ENCODE assay signal across 33 mouse cellular contexts in genomic region chr13:118779161-118779560, GRCm38 (mm10).
"Had no signal": no experiment of that assay in that cellular context is flagged by ENCODE, and none has a peak within 500 bp of the region (broad histone marks: within the 10 kb centered on the region; RNA-seq: fewer than 3 reads in every experiment).

No protein-coding gene starts in this region.

- DNase-seq: left cerebral cortex, postnatal 4 days; liver; liver, embryonic 13.5 days; liver, postnatal 0 days; lung, adult 18-20 months; lung, adult 2 months; lung, embryonic 14.5 days; lung, postnatal 10 days; lung, postnatal 14 days; lung, postnatal 36 days; lung, postnatal 4 days; midbrain, embryonic 14.5 days had no signal

- H3K4me2 ChIP-seq: limb, embryonic 12.5 days; limb, embryonic 13.5 days; limb, embryonic 15.5 days; liver, embryonic 11.5 days; liver, embryonic 12.5 days; liver, embryonic 13.5 days; liver, embryonic 15.5 days; lung, embryonic 14.5 days; lung, embryonic 15.5 days; midbrain, embryonic 11.5 days; midbrain, embryonic 12.5 days; midbrain, embryonic 13.5 days; midbrain, embryonic 15.5 days; neural tube, embryonic 12.5 days; neural tube, embryonic 13.5 days had no signal

- H3K9me3 ChIP-seq: limb, embryonic 10.5 days; limb, embryonic 12.5 days; limb, embryonic 13.5 days; limb, embryonic 15.5 days; liver, embryonic 12.5 days; liver, embryonic 13.5 days; liver, embryonic 15.5 days; lung, embryonic 15.5 days; megakaryocyte, embryonic 14.5 days; midbrain, embryonic 10.5 days; midbrain, embryonic 12.5 days; midbrain, embryonic 13.5 days; midbrain, embryonic 15.5 days; neural tube, embryonic 12.5 days; neural tube, embryonic 13.5 days had no signal

- ATAC-seq: liver, embryonic 12.5 days; liver, postnatal 0 days; lung, postnatal 0 days; midbrain, embryonic 13.5 days; midbrain, embryonic 15.5 days; midbrain, embryonic 16.5 days had no signal

- H3K4me1 ChIP-seq: limb, embryonic 12.5 days; limb, embryonic 15.5 days; liver, embryonic 12.5 days; liver, embryonic 13.5 days; liver, embryonic 15.5 days; lung, embryonic 15.5 days; megakaryocyte, embryonic 14.5 days; midbrain, embryonic 10.5 days; midbrain, embryonic 12.5 days; midbrain, embryonic 13.5 days; midbrain, embryonic 15.5 days; neural tube, embryonic 12.5 days; neural tube, embryonic 13.5 days had no signal

- H3K27me3 ChIP-seq: limb, embryonic 12.5 days; limb, embryonic 13.5 days; limb, embryonic 15.5 days; liver, embryonic 12.5 days; liver, embryonic 13.5 days; liver, embryonic 15.5 days; lung, embryonic 15.5 days; megakaryocyte, embryonic 14.5 days; midbrain, embryonic 12.5 days; midbrain, embryonic 13.5 days; midbrain, embryonic 15.5 days; neural tube, embryonic 12.5 days; neural tube, embryonic 13.5 days had no signal

- H3K36me3 ChIP-seq: limb, embryonic 12.5 days; limb, embryonic 13.5 days; limb, embryonic 15.5 days; liver, embryonic 12.5 days; liver, embryonic 13.5 days; liver, embryonic 15.5 days; lung, embryonic 15.5 days; midbrain, embryonic 10.5 days; midbrain, embryonic 12.5 days; midbrain, embryonic 13.5 days; midbrain, embryonic 15.5 days; neural tube, embryonic 12.5 days; neural tube, embryonic 13.5 days had no signal

- H3K9ac ChIP-seq: limb, embryonic 12.5 days; limb, embryonic 13.5 days; limb, embryonic 15.5 days; liver, embryonic 12.5 days; liver, embryonic 13.5 days; liver, embryonic 14.5 days; liver, embryonic 15.5 days; liver, postnatal 0 days; lung, embryonic 14.5 days; lung, embryonic 15.5 days; midbrain, embryonic 12.5 days; midbrain, embryonic 13.5 days; midbrain, embryonic 15.5 days; neural tube, embryonic 12.5 days; neural tube, embryonic 13.5 days had no signal

- H3K27ac ChIP-seq: limb, embryonic 10.5 days; limb, embryonic 12.5 days; limb, embryonic 13.5 days; limb, embryonic 15.5 days; liver, embryonic 12.5 days; liver, embryonic 13.5 days; liver, embryonic 14.5 days; liver, embryonic 15.5 days; lung, embryonic 15.5 days; macrophage; midbrain, embryonic 10.5 days; midbrain, embryonic 12.5 days; midbrain, embryonic 13.5 days; midbrain, embryonic 15.5 days; neural tube, embryonic 12.5 days; neural tube, embryonic 13.5 days had no signal

- H3K4me3 ChIP-seq: limb, embryonic 10.5 days; limb, embryonic 12.5 days; limb, embryonic 13.5 days; limb, embryonic 15.5 days; liver, embryonic 12.5 days; liver, embryonic 13.5 days; liver, embryonic 15.5 days; lung, embryonic 15.5 days; megakaryocyte, embryonic 14.5 days; midbrain, embryonic 10.5 days; midbrain, embryonic 12.5 days; midbrain, embryonic 13.5 days; midbrain, embryonic 15.5 days; myocyte; neural tube, embryonic 12.5 days; neural tube, embryonic 13.5 days had no signal
